Comparison of ENCODE assay signal across 9 mouse cellular contexts in genomic region chr13:114011019-114011418, GRCm38 (mm10).
DNase-seq lines count a peak whose midpoint lies in the region; ATAC-seq and TF ChIP-seq lines count a peak whose summit lies in the region.
"Had no signal": no experiment of that assay in that cellular context is flagged by ENCODE, and none has a peak within 500 bp of the region (broad histone marks: within the 10 kb centered on the region; RNA-seq: fewer than 3 reads in every experiment).

No protein-coding gene starts in this region.

- H3K9ac ChIP-seq in heart, adult 2 months (ENCODE audit: low read depth, low read length), result no peak overlapping the region
- H3K9ac ChIP-seq in heart, embryonic 11.5 days (ENCODE audit: low read depth, low read length), result no peak overlapping the region
- H3K9ac ChIP-seq in forebrain, postnatal 0 days, result no peak overlapping the region
- H3K9ac ChIP-seq in limb, embryonic 11.5 days (ENCODE audit: low read length), result no peak overlapping the region

- no peaks in the 10 kb centered on the region for H3K36me3 ChIP-seq in heart, adult 2 months (ENCODE audit: control insufficient read depth, insufficient read depth, low read length)
- no peaks in the 10 kb centered on the region for H3K36me3 ChIP-seq in heart, embryonic 11.5 days (ENCODE audit: control insufficient read depth, insufficient read depth, low read length)
- H3K36me3 ChIP-seq in forebrain, postnatal 0 days (ENCODE audit: insufficient read depth), result no peaks in the 10 kb centered on the region
- H3K36me3 ChIP-seq in limb, embryonic 11.5 days (ENCODE audit: control insufficient read depth, insufficient read depth, low read length), result no peaks in the 10 kb centered on the region

- intact Hi-C loops in heart, adult 2 months (cut with DNase I), result no loop called here

- TF ChIP-seq EP300 in heart, adult 2 months (IDR thresholded peaks at IDR 0.05; ENCODE audit: insufficient read depth, low read depth, low read length), result no peak

- H3K9me3 ChIP-seq in heart, embryonic 11.5 days (replicated peaks; ENCODE audit: control insufficient read depth, low read length), result no peaks in the 10 kb centered on the region
- no peaks in the 10 kb centered on the region for H3K9me3 ChIP-seq in forebrain, postnatal 0 days (ENCODE audit: low read length)
- no peaks in the 10 kb centered on the region for H3K9me3 ChIP-seq in limb, embryonic 11.5 days (ENCODE audit: control insufficient read depth, low read length)

- no peaks in the 10 kb centered on the region for H3K79me2 ChIP-seq in heart, adult 2 months (replicated peaks; ENCODE audit: control insufficient read depth, insufficient read depth, low read length)

- H3K4me3 ChIP-seq in heart, adult 2 months, result no peak overlapping the region
- no peak overlapping the region for H3K4me3 ChIP-seq in heart, embryonic 11.5 days (ENCODE audit: low read depth, low read length)
- H3K4me3 ChIP-seq in forebrain, postnatal 0 days (ENCODE audit: low read depth, low read length), result no peak overlapping the region
- H3K4me3 ChIP-seq in limb, embryonic 11.5 days (ENCODE audit: low read depth, low read length), result no peak overlapping the region

- no peak overlapping the region for H3K4me2 ChIP-seq in heart, embryonic 11.5 days
- no peak overlapping the region for H3K4me2 ChIP-seq in forebrain, postnatal 0 days (ENCODE audit: low read depth)
- H3K4me2 ChIP-seq in limb, embryonic 11.5 days (ENCODE audit: low read depth, severe bottlenecking), result no peak overlapping the region

- no peak overlapping the region; the same call in 1 of the 2 replicates for H3K27ac ChIP-seq in heart, adult 2 months
- no peak overlapping the region for H3K27ac ChIP-seq in heart, embryonic 11.5 days (ENCODE audit: low read depth, low read length)
- H3K27ac ChIP-seq in forebrain, postnatal 0 days (ENCODE audit: low read depth, low read length), result no peak overlapping the region
- no peak overlapping the region for H3K27ac ChIP-seq in limb, embryonic 11.5 days (replicated peaks; ENCODE audit: low read depth, low read length)

- no peaks in the 10 kb centered on the region for H3K27me3 ChIP-seq in heart, adult 2 months (ENCODE audit: control insufficient read depth, insufficient read depth, low read length)
- H3K27me3 ChIP-seq in heart, embryonic 11.5 days (ENCODE audit: control insufficient read depth, insufficient read depth, low read length), result no peaks in the 10 kb centered on the region
- no peaks in the 10 kb centered on the region for H3K27me3 ChIP-seq in forebrain, postnatal 0 days (ENCODE audit: insufficient read depth, low read length)
- H3K27me3 ChIP-seq in limb, embryonic 11.5 days (ENCODE audit: control insufficient read depth, insufficient read depth, low read length), result no peaks in the 10 kb centered on the region

- H3K4me1 ChIP-seq in heart, adult 2 months (ENCODE audit: control insufficient read depth, insufficient read depth, low read length), result no peaks in the 10 kb centered on the region; the same call in none of the 2 replicates
- H3K4me1 ChIP-seq in heart, embryonic 11.5 days (ENCODE audit: control insufficient read depth, insufficient read depth, low read length), result peaks cover 3% of the 10 kb centered on the region; the same call in 1 of the 2 replicates
- no peaks in the 10 kb centered on the region for H3K4me1 ChIP-seq in forebrain, postnatal 0 days (ENCODE audit: insufficient read depth)
- H3K4me1 ChIP-seq in limb, embryonic 11.5 days (ENCODE audit: control insufficient read depth, insufficient read depth, low read length), result no peaks in the 10 kb centered on the region

- DNase-seq in heart, adult 2 months, result peak; percentile 27 to 48
- DNase-seq in forebrain, postnatal 0 days, result no peak
- peak; percentile 41 for DNase-seq in limb, embryonic 11.5 days (ENCODE audit: low spot score)
- DNase-seq in ovary, adult 18-20 months (ENCODE audit: low spot score), result no peak
- no peak for DNase-seq in B cell, adult 2 months
- DNase-seq in spleen, postnatal 4 days (ENCODE audit: low spot score in 2 of 2), result no peak
- no peak for DNase-seq in adrenal gland, postnatal 4 days (ENCODE audit: low spot score in 2 of 2)

- ATAC-seq in heart, embryonic 11.5 days (replicated peaks; ENCODE audit: insufficient number of reproducible peaks, low FRiP score, low TSS enrichment), result no peak
- peak; percentile 61; the same call in 1 of the 2 replicates for ATAC-seq in forebrain, postnatal 0 days
- no peak for ATAC-seq in limb, embryonic 11.5 days (ENCODE audit: insufficient number of reproducible peaks, low FRiP score, low TSS enrichment, low read depth)
- ATAC-seq: CD4-positive, CD25-positive, alpha-beta regulatory T cell, adult 4 months had no signal

- 73% methylated on average over 12 of the region's 12 CpGs for whole genome bisulfite sequencing in heart, adult 2 months
- WGBS in heart, embryonic 11.5 days (ENCODE audit: insufficient replicate concordance), result 69% methylated on average over 12 of the region's 12 CpGs
- WGBS in forebrain, postnatal 0 days, result 37% methylated on average over 12 of the region's 12 CpGs
- 70% methylated on average over 12 of the region's 12 CpGs for WGBS in limb, embryonic 11.5 days

- TF ChIP-seq CTCF in heart, adult 2 months (IDR thresholded peaks at IDR 0.05), result no peak
- TF ChIP-seq CTCF in forebrain, postnatal 0 days (IDR thresholded peaks at IDR 0.05; ENCODE audit: low read depth), result no peak

- TF ChIP-seq POLR2A in heart, adult 2 months (IDR thresholded peaks at IDR 0.05; ENCODE audit: insufficient read depth, low read depth, low read length), result no peak

Comparison
In these comparisons a context has a peak if more than half of its experiments do, and no peak if none do; other contexts are left out.
1. DNase-seq: peak in heart, adult 2 months (2 of 2) and limb, embryonic 11.5 days (single experiment); none in forebrain, postnatal 0 days (single experiment), ovary, adult 18-20 months (single experiment), B cell, adult 2 months (0 of 2), spleen, postnatal 4 days (0 of 2) and adrenal gland, postnatal 4 days (0 of 2).